ENCODE assay signal across 11 mouse cellular contexts in the genomic region with DNA sequence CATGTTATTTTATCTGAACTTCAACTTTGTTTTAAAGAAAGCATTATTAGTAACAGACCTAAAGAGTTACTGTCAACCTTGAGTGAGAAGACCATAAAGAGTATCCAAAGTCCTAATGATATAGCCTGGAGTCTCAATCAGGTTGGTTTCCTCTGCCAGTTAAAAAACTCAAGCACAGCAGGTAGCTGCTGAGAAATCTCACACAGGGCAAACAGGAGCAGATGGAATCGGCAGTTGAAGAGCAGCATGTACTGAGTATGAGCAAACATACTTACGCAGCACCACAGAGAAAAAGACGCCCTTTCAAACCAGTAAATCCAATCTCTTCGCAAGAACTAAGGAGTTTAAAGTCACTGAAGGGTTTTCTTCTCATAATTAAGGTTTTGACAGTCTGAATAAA.
"Had no signal": no experiment of that assay in that cellular context is flagged by ENCODE, and none has a peak within 500 bp of the region (broad histone marks: within the 10 kb centered on the region; RNA-seq: fewer than 3 reads in every experiment).

No protein-coding gene starts in this region.

- DNase-seq: kidney, postnatal 10 days; kidney, postnatal 36 days; left cerebral cortex, postnatal 4 days; liver, postnatal 0 days; lung, postnatal 14 days; lung, postnatal 4 days; midbrain, embryonic 14.5 days; right cerebral cortex, adult 18-20 months; right cerebral cortex, postnatal 14 days; right cerebral cortex, postnatal 4 days; thymus, postnatal 25 days had no signal
